Mouse (Mus musculus) megakaryocyte, embryonic 14.5 days (primary cell): ENCODE data around the gene 1700020A23Rik. TPM values are rescaled to one million over a fixed set of nuclear protein-coding genes. Genes with fewer than 3 reads are reported as not detected.

Source experiments
- H3K27me3 ChIP-seq: replicated peaks from 2 replicates; pipeline ENCODE3; 2012; ENCODE audit warnings: inconsistent platforms
- H3K36me3 ChIP-seq: replicated peaks from 2 replicates; pipeline ENCODE3; 2012; ENCODE audit warnings: low read length, inconsistent platforms, mixed read lengths
- H3K4me1 ChIP-seq: 2 replicates; pipeline ENCODE4 v1.6.1; 2012; ENCODE audit warnings: inconsistent platforms
- H3K4me3 ChIP-seq: replicated peaks from 2 replicates; pipeline ENCODE3; 2012; ENCODE audit warnings: moderate library complexity, mild to moderate bottlenecking, inconsistent platforms
- H3K9me3 ChIP-seq: 2 replicates; pipeline ENCODE4 v1.6.1; 2012; ENCODE audit warnings: inconsistent platforms
- FLI1 ChIP-seq: IDR thresholded peaks from 2 replicates; pipeline ENCODE4 v1.6.1; 2012; ENCODE audit warnings: low read length, inconsistent platforms, mixed read lengths
- GATA1 ChIP-seq: IDR thresholded peaks from 3 replicates; pipeline ENCODE4 v1.6.1; 2012; ENCODE audit warnings: mixed read lengths, low read length, inconsistent platforms, borderline replicate concordance
- polyA plus RNA-seq: library from polyadenylated mRNA; stranded (reverse); fragments of >175 nt; gene quantifications from 2 replicates; pipeline ENCODE4 v1.2.3, GENCODE M21; 2012; ENCODE audit warnings: low replicate concordance; ENCODE audit not compliant: insufficient read depth

The 1700020A23Rik gene
- polyA plus RNA-seq, 1 experiment, result not detected

- peaks cover 42% of the 10 kb centered on the region for H3K4me1 ChIP-seq
- no peak for TF ChIP-seq FLI1
- no peak for TF ChIP-seq GATA1
- H3K36me3 ChIP-seq, result peaks cover 8% of the 10 kb centered on the region
- no peaks in the 10 kb centered on the region for H3K9me3 ChIP-seq
- peak within 1 kb of the TSS; percentile 100 for H3K4me3 ChIP-seq
- H3K27me3 ChIP-seq, result no peaks in the 10 kb centered on the region
Measured at GRCm38 (mm10) chr2:130449794-130450433, 44.9 kb downstream of the 1700020A23Rik start, which contains the start of gene Ptpra. TSS of gene Ptpra (plus strand) at chr2:130450278.

- no peaks in the 10 kb centered on the region for H3K27me3 ChIP-seq
- peak overlapping the region; percentile 100 for H3K4me3 ChIP-seq
- H3K36me3 ChIP-seq, result peaks cover 5% of the 10 kb centered on the region
- H3K4me1 ChIP-seq, result peaks cover 45% of the 10 kb centered on the region
- no peak for TF ChIP-seq FLI1
- no peak for TF ChIP-seq GATA1
- no peaks in the 10 kb centered on the region for H3K9me3 ChIP-seq
Measured at GRCm38 (mm10) chr2:130450434-130450796, 45.4 kb downstream of the 1700020A23Rik start.

GRCm38 (mm10) chr2:130451086-130451726, 46.1 kb downstream of the 1700020A23Rik start:
- Histone ChIP-seq H3K27me3 (no peaks in the 10 kb centered on the region), H3K36me3 (peaks cover 2% of the 10 kb centered on the region), H3K4me3 (peak overlapping the region; percentile 100), H3K4me1 (peaks cover 47% of the 10 kb centered on the region), H3K9me3 (no peaks in the 10 kb centered on the region)
- TF ChIP-seq FLI1, result no peak
- TF ChIP-seq GATA1, result no peak

GRCm38 (mm10) chr2:130451727-130452090, 46.6 kb downstream of the 1700020A23Rik start:
- Histone ChIP-seq H3K4me1 (peaks cover 49% of the 10 kb centered on the region), H3K4me3 (peak overlapping the region; percentile 100)
- TF ChIP-seq FLI1 (no peak), GATA1 (no peak)

GRCm38 (mm10) chr2:130452266-130452665, 47.2 kb downstream of the 1700020A23Rik start:
- Histone ChIP-seq H3K4me3 (no peak overlapping the region), H3K4me1 (peaks cover 50% of the 10 kb centered on the region), H3K9me3 (no peaks in the 10 kb centered on the region), H3K27me3 (no peaks in the 10 kb centered on the region), H3K36me3 (peaks cover 4% of the 10 kb centered on the region)
- no peak for TF ChIP-seq GATA1
- TF ChIP-seq FLI1, result no peak

More at GRCm38 (mm10) chr2:130451727-130452090, 46.6 kb downstream of the 1700020A23Rik start:
- H3K36me3 ChIP-seq, result peaks cover 3% of the 10 kb centered on the region
- H3K9me3 ChIP-seq, result no peaks in the 10 kb centered on the region
- H3K27me3 ChIP-seq, result no peaks in the 10 kb centered on the region

- Histone ChIP-seq H3K36me3 (peaks cover 4% of the 10 kb centered on the region), H3K4me3 (no peak overlapping the region), H3K9me3 (no peaks in the 10 kb centered on the region), H3K4me1 (peaks cover 47% of the 10 kb centered on the region), H3K27me3 (no peaks in the 10 kb centered on the region)
- TF ChIP-seq GATA1 (no peak), FLI1 (no peak)
Measured at GRCm38 (mm10) chr2:130453421-130453820, 48.4 kb downstream of the 1700020A23Rik start.

- H3K27me3 ChIP-seq, result no peaks in the 10 kb centered on the region
- TF ChIP-seq FLI1 (no peak), GATA1 (no peak)
- H3K36me3 ChIP-seq, result peaks cover 14% of the 10 kb centered on the region
- H3K4me3 ChIP-seq, result no peak overlapping the region
- H3K4me1 ChIP-seq, result peaks cover 40% of the 10 kb centered on the region
- no peaks in the 10 kb centered on the region for H3K9me3 ChIP-seq
Measured at GRCm38 (mm10) chr2:130454748-130455370, 49.8 kb downstream of the 1700020A23Rik start.

Other genes starting within 250 kb of the 1700020A23Rik start
- gene Snrpb, start 225.9 kb upstream of the 1700020A23Rik start, polyA plus RNA-seq, result 320 and 402 TPM in 2 replicates
- gene Tmc2, start 210.1 kb upstream of the 1700020A23Rik start, polyA plus RNA-seq, result not detected in 2 replicates
- 6.3 and 81.0 TPM in 2 replicates for gene Nop56, start 130.8 kb upstream of the 1700020A23Rik start, polyA plus RNA-seq
- 15.2 and 70.1 TPM in 2 replicates for gene Idh3b, start 120.7 kb upstream of the 1700020A23Rik start, polyA plus RNA-seq
- gene Ebf4, start 110.1 kb upstream of the 1700020A23Rik start, polyA plus RNA-seq, result not detected in 2 replicates
- 0.64 TPM in 1 of 2 replicates, not detected in the other for gene Cpxm1, start 7.7 kb upstream of the 1700020A23Rik start, polyA plus RNA-seq
- not detected in 2 replicates for gene Gm28372, start within 50 bp of the 1700020A23Rik start, polyA plus RNA-seq
- not detected in 2 replicates for gene Tmem239, start 1.2 kb downstream of the 1700020A23Rik start, polyA plus RNA-seq
- 8.9 TPM in 1 of 2 replicates, not detected in the other for gene Vps16, start 19.1 kb downstream of the 1700020A23Rik start, polyA plus RNA-seq
- 19.1 and 25.2 TPM in 2 replicates for gene Pced1a, start 19.4 kb downstream of the 1700020A23Rik start, polyA plus RNA-seq
- gene Ptpra, start 45.0 kb downstream of the 1700020A23Rik start, polyA plus RNA-seq, result 8.0 and 14.1 TPM in 2 replicates
- gene Mrps26, start 158.5 kb downstream of the 1700020A23Rik start, polyA plus RNA-seq, result 94.8 and 158 TPM in 2 replicates
- gene Oxt, start 170.9 kb downstream of the 1700020A23Rik start, polyA plus RNA-seq, result 0.27 TPM in 1 of 2 replicates, not detected in the other
- gene Avp, start 177.3 kb downstream of the 1700020A23Rik start, polyA plus RNA-seq, result not detected in 2 replicates
- 0.94 TPM in 1 of 2 replicates, not detected in the other for gene Fastkd5, start 224.8 kb downstream of the 1700020A23Rik start, polyA plus RNA-seq
- 1.8 and 1.9 TPM in 2 replicates for gene Ubox5, start 224.8 kb downstream of the 1700020A23Rik start, polyA plus RNA-seq
- 0.46 TPM in 1 of 2 replicates, not detected in the other for gene Lzts3, start 237.5 kb downstream of the 1700020A23Rik start, polyA plus RNA-seq